Mouse (Mus musculus) ES-Bruce4 (cell line): ENCODE measurements around the gene Tmem201.
A peak's percentile ranks its signal among the peaks of the same experiment; 100 is the strongest.

Source experiments
- CTCF ChIP-seq: IDR thresholded peaks from one replicate; pipeline ENCODE4 v1.8.1; 2011; ENCODE audit warnings: low read depth, low read length
- EP300 ChIP-seq: IDR thresholded peaks from 2 replicates; pipeline ENCODE4 v1.6.1; 2011; ENCODE audit warnings: low read depth, low read length; ENCODE audit not compliant: insufficient read depth
- POLR2A ChIP-seq: IDR thresholded peaks from one replicate; pipeline ENCODE4 v1.8.1; 2011; ENCODE audit warnings: low read length; ENCODE audit not compliant: insufficient read depth

GRCm38 (mm10) chr4:149711955-149712354 lies 25.9 kb downstream of the Tmem201 start:
- peak; percentile 84 for TF ChIP-seq CTCF
- no peak for TF ChIP-seq EP300
- TF ChIP-seq POLR2A, result no peak
